Mouse (Mus musculus) CD4-positive helper T cell, adult 2 months (primary cell): ENCODE measurements around the gene Tmbim6.
"Not testable (repeated sequence)": the region's sequence is repeated elsewhere in the genome, so short reads cannot be mapped to it uniquely, and the experiment has no call there.

ENCODE experiments used
- DNase-seq: peaks from one replicate; pipeline ENCODE4 v3.0.0-alpha.2; 2012; ENCODE audit warnings: low read depth, missing footprints, low spot score

Gene Tmbim6

DNA sequence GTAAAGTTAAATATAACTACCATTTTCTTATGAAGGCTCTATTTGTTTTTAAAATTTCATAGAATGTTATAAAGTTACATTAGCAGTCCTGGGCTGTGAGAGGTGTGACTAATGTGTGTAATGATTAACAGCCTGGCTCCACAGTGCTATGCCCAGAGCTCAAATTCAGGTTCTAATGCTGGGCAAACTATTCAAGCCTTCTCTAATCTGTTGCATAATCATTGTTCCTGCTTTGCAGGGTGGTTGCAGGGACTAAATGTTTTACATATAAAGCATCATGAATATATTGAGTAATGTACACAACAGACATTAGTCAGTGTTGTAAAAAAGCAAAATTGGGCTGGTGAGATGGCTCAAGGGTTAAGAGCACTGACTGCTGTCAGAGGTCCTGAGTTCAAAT, 9.8 kb upstream of the Tmbim6 start:
- DNase-seq = no peak

DNA sequence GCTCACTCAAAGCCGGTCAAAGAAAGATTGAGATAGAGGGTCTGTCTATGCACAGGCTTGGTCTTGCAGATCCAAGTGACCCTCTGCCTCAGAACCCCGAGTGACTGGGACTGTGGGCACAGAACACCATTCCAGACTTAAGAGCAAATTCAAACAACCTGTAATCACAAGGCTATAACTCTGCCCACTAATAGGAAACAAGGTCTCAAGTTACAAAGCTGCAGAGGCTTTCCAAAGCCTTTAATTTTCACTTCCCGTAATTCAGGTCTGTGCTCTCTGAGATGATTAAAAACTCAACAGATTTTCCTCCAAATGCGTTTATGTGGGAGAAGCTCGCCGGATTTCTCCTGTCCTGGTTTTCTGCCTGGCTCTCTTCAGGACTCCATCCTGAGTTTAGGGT, 8.6 kb upstream of the Tmbim6 start:
- no peak for DNase-seq

DNA sequence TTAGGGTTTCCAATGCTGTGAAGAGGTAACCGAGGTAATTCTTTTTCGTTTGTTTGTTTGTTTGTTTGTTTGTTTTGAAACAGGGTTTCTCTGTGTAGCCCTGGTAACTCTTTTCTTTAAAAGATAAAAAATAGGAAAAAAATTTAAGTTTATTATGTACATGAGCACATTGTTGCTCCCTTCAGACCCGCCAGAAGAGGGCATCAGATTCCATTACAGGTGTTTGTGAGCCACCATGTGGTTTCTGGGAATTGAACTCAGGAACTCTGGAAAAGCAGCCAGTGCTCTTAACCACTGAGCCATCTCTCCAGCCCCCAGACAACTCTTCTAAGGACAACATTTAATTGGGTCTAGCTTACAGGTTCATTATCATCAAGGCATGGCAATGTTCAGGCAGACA, 6.6 kb upstream of the Tmbim6 start:
- DNase-seq = not testable (repeated sequence)

DNA sequence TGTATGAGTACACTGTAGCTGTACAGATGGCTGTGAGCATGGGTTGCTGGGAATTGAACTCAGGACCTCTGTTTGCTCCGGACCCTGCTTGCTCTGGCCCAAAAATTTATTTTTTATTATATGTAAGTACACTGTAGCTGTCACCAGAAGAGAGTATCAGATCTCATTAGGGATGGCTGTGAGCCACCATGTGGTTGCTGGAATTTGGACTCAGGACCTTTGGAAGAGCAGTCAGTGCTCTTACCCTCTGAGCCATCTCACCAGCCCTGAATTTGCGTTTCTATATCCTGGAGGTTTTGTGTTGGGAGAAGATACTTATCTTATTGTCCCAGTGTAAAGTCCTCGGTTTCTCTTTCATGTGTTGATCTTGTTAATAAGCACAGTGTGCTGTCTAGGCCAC, 5.9 kb upstream of the Tmbim6 start:
- no peak for DNase-seq

DNA sequence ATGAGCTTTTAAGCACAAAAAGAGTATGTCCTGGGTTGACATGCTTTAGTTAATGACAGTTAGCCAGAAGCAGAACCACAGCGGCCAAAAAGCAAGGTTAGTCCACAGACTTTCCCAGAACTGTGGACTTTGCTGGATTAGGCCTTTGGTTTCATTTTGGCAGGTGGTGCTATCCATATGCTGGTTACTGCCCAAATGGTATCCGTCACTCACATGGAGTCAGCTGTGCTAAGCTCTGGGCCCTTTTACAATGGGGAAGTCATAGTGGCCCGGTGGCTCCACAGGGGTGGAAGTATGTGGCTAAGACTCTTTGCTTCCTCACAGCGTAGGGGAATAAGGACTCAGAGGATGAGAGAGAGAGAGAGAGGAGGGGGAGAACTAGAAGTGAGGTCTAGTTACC, 4.7 kb upstream of the Tmbim6 start:
- no peak for DNase-seq

DNA sequence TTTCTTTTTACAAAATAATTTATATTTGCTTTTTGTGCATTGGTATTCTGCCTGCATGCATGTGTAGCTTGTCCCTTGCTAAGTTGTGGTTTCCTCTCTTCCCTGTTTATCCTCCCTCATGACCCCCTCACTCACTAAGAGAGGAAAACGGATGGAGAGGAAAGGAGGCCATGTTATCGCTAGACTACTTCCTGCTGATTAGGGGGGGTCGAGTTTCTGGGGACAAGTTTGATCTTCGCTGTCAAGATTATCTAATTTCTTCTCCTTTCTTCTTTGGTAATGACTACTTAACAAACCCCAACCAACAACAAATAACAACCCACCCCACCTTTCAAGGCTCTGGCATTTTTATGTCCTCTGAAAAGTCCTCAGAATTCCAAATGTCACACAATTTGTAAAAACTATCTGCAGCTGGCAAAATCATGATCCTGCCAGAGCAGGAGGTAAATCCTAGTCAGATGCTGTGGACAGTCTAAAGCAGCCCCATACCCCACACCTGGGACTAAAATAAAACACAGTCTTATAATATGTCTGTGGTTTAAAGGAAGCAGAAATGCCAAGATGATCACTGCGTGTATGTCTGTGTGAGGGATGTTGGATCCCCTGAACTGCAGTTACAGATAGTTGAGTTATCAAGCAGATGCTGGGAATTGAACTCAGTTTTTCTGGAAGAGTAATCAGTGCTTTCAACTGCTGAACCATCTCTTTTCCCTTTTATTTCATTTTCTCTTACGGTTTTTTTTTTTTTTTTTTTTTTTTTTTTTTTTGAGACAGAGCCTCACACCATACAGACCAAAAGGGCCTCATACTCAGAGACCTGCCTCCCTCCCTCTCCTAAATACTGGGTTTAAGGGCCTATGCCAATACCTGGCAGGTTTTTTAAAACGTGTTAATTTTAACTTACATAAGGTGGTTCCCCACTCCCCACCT, 1.9 kb upstream of the Tmbim6 start:
- no peak for DNase-seq

DNA sequence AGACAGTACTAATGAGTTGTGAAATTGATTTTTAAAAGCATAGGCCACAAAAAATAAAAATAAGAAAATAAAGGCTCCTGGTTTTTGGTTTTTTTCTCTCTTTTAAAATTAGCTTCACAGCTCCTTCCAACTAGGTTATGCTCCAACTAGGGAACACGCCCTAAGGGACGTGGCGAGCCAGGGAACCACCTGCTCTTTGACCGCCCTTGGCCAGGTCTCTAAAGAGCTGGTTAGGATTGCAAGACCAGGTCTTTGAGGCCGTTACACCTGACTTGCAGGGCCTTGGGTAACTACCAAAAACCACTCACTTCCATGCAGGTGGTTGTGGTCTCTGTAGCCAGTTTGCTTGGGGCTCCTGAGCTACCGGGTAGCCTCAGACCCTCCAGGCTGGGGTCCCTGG, 707 bp upstream of the Tmbim6 start:
- DNase-seq = no peak

DNA sequence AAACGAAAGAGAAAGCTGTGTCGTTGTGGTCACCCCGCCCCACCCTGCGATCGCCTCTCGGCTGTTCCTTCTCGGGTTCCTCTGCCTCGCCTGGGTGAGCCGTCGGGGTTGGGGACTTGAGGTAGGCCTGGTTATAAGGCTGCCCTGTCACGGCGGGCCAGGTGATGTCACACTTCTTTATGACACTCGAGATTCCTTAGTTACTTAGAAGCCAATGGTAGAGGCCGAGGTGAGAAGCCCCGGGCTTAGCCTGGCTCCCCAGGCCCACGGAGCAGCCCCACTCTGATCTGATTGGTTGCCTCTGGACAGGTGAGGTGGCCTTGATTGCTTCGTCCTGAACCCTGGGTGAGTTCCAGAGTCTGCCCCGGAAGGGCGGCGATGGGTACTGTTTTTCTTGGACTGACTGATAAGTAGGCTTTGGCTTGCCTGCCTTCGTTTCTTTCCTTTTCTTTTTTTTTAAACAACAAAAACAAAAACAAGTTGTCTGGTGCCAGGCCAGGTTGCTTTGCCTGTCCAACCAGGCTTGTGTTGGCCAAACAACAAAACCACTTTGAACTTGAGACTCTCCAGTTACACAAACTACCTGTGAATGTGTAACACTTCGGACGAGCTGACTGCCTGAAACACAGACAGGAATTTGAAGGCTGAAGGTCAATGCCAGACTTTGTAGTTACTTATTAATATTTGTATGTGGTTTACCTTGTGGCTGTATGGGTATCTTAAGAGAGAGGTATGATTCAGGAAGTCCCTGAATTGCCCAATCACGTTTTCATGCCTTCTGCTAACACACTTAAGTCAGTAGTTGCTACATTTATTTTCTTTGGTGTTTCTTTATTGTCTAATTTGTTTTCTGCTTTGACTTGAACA, 937 bp downstream of the Tmbim6 start:
- DNase-seq = peak; percentile 35

DNA sequence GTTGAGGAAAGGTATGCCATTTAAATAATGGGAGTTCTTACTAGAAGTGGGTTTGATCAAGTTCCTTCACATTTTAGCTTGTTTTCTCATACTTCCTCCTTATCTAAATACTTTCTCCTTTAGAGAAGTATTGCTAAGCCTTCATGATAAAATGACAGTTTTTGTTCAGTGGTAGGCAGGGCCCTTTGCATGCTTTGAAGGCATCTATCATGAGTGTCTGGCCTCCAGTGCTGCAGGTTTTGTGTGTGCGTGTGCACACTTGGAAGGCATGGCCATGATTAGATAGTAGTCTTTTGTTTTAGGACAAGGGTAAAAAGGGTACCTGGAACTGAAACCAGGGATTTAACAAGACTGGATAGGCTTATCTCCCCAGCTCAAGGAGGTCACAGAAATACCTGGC, 3.8 kb downstream of the Tmbim6 start:
- DNase-seq = no peak

DNA sequence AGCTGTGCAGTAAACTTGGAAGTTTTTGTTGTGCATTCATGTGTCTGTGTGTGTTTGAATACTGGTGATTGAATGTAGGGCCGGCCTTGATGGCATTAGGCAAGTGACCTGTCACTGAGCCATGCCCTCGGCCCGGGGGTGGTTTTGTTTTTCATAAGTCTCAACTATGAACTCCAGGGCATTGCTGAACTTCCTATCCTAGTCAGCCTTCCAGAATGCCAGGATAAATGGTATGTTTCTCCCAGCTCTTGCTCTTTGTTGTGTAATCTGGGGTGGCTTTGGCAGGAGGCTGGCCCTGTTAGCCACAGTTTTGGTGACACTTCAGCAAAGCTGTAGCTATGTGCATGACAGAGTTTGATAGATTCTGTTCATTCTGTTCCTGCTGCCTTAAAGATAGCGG, 4.2 kb downstream of the Tmbim6 start:
- DNase-seq = no peak

DNA sequence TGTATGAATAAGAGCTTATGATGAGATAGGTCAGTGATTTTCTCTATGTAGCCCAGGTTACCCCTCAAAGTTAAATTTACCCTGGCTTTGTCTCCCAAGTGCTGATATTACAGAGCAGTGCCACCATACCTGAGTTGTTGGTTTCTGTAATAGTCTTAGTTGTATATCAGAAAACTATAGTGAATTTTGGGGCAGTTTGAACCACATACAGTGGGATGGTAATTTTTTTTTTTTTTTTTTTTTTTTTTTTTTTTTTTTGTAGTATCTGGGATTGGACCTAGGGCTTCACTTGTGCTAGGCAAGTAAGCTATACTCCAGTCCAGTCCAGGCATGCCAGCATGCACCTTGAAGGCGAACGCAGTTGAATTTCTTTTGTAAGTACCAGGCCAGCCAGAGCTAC, 4.9 kb downstream of the Tmbim6 start:
- DNase-seq = no peak

DNA sequence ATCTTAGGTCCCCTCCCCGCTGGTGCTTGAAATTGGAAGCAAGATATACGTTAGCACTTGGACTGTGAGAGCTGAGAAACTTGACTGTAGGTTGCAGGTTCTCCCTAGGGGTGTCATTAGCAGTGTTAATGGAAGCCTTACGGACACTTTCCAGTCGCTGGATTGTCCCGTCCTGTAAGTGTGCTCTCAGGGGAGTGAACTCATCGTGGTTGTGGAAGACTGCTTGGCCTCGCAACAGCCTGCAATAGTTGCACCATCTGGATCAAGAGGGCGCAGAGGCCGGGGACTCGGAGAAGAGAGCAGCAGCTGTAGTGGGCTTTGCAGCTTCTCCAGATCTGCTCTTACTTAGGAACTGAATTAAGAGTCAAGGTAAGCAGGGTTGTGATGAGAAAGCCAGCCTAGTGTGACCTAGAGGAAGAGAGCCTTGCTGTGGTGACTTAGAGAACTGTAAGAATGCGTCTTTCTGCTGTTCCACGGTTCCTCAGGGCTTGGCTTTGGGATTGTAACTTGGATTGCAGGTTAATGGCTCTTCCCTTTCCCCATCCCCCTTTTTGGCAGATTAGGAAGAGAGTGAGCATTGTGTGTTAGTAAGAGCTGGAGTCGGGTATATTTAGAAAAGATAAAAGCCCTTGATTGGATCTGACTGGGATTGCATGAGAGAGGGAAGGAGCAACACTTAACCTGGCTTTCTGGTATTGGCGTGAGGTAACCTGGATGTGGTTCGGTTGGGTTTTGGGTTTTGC, 7.0 kb downstream of the Tmbim6 start:
- DNase-seq = no peak

DNA sequence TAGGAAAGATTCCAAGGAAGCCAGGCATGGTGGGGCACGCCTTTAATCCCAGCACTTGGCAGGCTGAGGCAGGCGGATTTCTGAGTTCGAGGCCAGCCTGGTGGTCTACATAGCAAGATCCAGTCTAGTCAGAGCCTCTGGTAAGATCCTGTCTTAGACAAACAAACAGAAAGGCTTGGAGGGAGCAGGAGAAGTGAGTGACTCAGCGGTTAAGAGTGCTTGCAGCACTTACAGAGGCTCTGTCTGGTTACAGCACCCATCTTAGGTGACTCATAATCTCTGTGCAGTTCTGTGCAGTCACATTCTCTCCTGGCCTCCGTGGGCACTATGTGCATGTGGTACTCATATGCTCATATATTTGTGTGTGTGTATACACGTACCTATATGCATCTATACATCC, 7.9 kb downstream of the Tmbim6 start:
- no peak for DNase-seq

DNA sequence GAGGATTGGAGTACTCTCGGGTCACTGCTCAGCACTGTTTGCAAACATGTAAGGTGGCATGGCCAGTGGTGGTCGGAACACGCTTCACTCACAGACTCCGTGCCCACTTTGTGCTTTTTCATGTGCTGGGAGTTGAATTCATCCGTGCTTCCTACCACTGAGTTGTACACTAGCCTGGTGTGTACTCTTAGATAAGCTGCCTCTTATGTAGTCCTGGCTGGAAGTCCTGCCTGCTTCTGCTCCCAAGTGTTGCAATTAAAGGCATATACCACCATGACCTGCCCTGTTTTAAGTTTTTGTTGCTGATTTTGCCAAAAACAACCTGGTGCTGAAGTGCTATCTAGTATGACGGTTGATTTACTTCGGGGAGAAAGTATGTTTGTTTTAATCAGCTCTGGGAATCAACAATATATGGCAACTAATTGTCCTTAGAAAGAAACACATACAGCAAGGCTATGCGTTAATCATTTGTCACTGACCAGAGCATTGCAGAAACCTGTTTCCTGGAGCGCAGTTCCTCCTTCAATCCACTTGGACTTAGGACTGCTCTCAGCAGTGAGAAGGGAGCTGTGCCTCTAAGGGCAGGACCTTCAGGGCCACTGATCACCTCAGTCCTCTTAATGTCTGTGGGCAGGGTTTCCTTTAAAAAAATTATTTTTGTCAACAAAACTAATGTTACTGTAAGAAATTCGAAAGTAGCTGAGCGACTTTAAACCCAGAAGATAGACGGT, 10.6 kb downstream of the Tmbim6 start:
- DNase-seq = no peak

DNA sequence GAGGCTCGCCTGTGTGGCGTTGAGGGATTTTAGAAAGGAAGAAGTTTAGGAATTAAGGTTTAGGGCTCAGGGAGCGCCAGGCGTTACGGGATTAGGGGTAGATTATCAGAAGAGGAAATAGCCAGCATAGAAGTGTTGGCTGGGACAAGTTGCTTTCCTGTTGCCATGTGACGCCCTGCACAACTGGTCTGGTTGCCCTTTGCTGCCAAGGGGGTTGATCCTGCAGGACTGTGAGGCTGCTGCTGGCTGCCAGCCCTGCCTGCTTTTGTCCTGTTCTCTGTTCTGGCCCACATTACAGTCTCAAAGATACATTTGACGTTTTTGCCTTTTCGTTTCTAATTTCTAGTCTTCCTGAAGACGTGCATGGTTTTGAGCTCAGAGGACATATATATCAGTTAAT, 12.5 kb downstream of the Tmbim6 start:
- DNase-seq = no peak

DNA sequence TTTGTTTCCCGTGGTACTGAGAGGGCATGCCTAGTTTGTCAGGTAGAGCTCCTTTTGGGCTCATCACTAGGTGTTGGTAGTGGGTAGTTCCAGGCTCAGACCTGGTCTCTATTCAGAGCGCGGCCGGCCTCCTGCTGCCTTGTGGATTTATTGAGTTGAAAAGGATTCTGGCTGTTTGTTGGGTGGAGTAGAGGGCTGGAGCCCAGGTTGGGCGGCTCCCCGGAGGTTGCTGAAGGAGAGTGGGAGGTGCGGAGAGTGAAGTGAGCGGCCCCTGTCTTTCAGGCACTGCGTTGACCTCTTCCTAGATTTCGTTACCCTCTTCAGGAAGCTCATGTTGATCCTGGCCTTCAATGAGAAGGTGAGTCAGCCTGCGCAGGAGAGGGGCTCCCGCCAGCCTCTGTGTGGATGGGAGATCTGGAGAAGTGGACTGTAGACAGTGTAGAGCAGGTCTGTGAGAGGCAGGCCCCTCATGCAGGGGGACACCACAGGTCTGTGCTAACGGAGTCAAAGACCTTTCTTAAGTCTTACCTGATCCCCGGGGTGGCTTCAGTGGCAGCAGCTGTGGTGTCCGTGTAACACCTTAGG, 14.4 kb downstream of the Tmbim6 start:
- DNase-seq = no peak

DNA sequence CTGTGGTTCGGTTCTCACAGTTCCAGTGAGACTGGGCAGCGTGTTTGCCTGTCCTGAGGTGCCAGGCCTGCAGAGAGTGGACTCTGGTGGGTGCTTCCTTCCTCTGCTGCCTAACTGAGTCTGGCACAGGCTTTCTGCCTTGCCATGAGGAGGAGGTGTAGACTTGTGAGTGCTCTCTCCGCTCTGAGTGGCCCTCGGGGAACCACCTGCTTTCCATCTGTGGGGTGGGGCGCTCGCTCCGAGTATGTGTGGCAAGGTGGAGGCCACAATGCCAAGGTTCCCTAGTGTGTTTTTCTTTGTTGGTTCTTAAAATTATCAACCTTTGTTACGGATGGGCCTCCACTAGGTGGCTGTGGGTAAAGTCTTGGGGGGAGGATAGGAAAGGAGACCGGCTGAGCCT, 16.2 kb downstream of the Tmbim6 start:
- DNase-seq = no peak

DNA sequence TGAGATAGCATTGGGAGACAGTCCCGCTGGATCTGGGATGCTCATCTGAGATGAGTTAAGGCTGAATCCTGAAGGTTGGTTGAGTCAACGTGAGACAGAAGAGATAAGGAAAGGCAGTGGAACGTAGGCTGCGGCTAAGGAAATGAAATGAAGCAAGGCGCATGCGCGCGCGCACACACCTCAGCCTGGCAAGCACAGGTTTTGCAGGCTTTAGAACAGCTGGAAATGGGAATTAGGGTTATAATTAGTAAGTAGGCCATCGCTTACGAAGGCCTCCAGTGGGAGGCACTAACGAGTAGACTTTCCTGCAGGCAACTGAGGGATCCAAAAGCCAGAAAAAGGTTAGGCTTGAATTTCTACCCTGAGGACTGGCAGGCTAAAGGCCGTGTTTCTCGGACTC, 19.1 kb downstream of the Tmbim6 start:
- DNase-seq = no peak

DNA sequence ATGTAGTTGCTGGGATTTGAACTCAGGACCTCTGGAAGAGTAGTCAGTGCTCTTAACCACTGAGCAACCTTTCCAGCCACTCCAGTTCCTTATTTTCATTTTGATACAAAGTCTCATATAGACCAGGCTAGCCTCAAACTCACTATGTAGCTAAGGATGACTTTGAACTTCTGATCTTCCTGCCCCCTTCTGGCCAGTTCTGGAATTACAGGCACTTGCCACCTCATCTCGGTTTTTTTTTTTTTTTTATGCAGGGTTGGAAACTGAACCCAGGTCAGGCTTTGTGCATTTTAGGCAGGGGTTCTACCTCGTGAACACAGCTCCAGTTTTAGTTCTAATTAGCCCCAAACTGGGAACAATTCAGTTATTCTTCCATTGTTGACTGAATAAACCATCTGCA, 23.1 kb downstream of the Tmbim6 start:
- DNase-seq = peak; percentile 79

DNA sequence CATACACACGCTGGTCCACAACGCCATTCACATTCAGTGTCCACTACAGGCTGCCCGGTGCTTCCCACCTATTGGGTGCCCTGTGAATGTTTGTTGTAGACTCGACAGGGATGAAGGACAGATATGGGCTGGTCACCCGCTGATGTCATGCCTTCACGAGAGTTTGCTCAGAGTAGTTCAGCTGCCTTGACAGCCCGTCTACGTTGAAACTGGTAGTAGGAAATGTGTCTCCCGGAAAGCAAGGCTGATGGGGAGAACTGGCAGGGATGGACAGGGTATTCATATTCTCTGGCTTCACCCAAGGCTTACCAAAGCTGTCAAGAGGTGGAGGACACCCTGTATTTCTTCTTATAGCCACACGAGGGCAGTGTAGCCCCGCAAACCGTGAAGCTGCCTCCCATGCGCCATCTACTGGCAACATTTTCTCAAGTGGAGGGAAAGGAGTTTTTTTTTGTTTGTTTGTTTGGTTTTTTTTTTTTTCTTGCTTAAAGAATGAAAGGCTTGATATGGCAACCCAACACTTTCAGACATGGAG, 23.7 kb downstream of the Tmbim6 start:
- peak; percentile 90 for DNase-seq

DNA sequence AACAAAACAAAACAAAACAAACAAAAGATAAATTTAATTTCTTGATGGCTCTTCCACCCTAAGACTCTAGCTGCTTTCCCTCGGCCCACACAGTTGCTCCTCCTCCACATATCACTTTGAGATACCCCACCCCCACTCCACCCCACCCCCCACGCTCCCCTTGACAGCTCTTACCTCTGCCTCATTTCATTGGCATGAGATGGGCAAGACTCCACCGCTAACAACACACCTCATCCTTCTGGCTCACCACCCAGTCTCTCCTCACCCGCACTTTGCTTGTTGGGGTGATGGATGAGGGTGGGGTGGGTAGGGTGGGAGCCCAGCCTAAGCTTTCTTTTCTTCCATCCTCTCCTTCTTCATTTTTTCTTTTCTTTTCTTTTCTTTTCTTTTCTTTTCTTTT, 24.3 kb downstream of the Tmbim6 start:
- DNase-seq = no peak
